Mouse (Mus musculus) lung, embryonic 16.5 days (tissue): ENCODE data around the gene Nif3l1. TPM values are rescaled to one million over a fixed set of nuclear protein-coding genes. Genes with fewer than 3 reads are reported as not detected.

Experiments
- ATAC-seq: fragments of 200-750 bp; cut with Nextera tagmentation; 2 replicates; pipeline ENCODE4 v1.8.0; 2017; ENCODE audit warnings: low read depth, mild to moderate bottlenecking, moderate library complexity
- H3K27ac ChIP-seq: fragments of 300-500 bp; sonication (generic); 2 replicates; pipeline ENCODE4 v1.5.1; 2014; ENCODE audit warnings: mild to moderate bottlenecking, control low read depth, low read length
- H3K27me3 ChIP-seq: fragments of 300-500 bp; sonication (generic); 2 replicates; pipeline ENCODE4 v1.6.1; 2014; ENCODE audit warnings: low read depth, low read length, mixed read lengths; ENCODE audit not compliant: control insufficient read depth, insufficient read depth
- H3K36me3 ChIP-seq: fragments of 300-500 bp; sonication (generic); 2 replicates; pipeline ENCODE4 v1.6.1; 2014; ENCODE audit warnings: low read length; ENCODE audit not compliant: control insufficient read depth, insufficient read depth
- H3K4me1 ChIP-seq: fragments of 300-500 bp; sonication (generic); replicated peaks from 2 replicates; pipeline ENCODE4 v1.6.1; 2014; ENCODE audit warnings: low read length, mixed read lengths; ENCODE audit not compliant: control insufficient read depth, insufficient read depth
- H3K4me2 ChIP-seq: fragments of 300-500 bp; sonication (generic); 2 replicates; pipeline ENCODE4 v1.6.1; 2014; ENCODE audit warnings: low read depth, low read length, control low read depth
- H3K4me3 ChIP-seq: fragments of 300-500 bp; sonication (generic); 2 replicates; pipeline ENCODE4 v1.5.1; 2014; ENCODE audit warnings: mild to moderate bottlenecking, low read length, control low read depth
- H3K9ac ChIP-seq: fragments of 300-500 bp; sonication (generic); 2 replicates; pipeline ENCODE4 v1.6.1; 2014; ENCODE audit warnings: low read length, control low read depth
- H3K9me3 ChIP-seq: fragments of 300-500 bp; sonication (generic); 2 replicates; pipeline ENCODE4 v1.6.1; 2016; ENCODE audit warnings: low read length; ENCODE audit not compliant: control insufficient read depth
- WGBS: fragments of 180-500 bp; shearing (Covaris S2); extraction: QIAGEN DNeasy Blood & Tissue Kit; methylation state at CpG from one replicate; pipeline ENCODE4 v1.1.7; 2014; 5-methylcytosine and 5-hydroxymethylcytosine counted together
- polyA plus RNA-seq: library from polyadenylated mRNA; unstranded; fragments of >200 nt; fragmentation: Nextera tagmentation; extraction: Ambion mirVana; gene quantifications from 2 replicates; pipeline ENCODE4 v1.2.1, GENCODE M21; 2015

Nif3l1 gene
- polyA plus RNA-seq, 1 experiment from 2014 or later, result 37.4 TPM

DNA sequence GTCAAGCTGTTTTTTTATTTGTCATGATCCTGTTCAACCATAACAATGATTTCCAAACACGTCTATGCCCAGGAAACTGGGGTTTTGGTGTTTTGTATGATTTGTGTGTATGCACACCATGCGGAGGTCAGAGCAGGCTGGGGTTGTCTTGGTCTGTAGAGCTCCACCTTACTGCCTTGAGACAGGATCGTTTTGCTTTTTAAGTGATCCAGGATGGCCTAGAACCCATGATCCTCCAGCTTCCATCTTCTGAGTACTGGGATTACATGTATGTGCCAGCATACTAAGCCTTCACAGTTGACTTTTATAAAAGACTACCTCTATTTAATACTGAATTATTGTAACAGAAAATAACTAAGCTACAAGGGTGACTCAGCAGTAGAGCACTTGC lies 34.8 kb upstream of the Nif3l1 start:
- no peaks in the 10 kb centered on the region for H3K27me3 ChIP-seq
- no peak for ATAC-seq
- H3K4me1 ChIP-seq, result no peaks in the 10 kb centered on the region
- H3K9ac ChIP-seq, result no peak overlapping the region
- H3K27ac ChIP-seq, result no peak overlapping the region
- H3K4me2 ChIP-seq, result no peak overlapping the region
- peaks cover 54% of the 10 kb centered on the region for H3K36me3 ChIP-seq
- no peaks in the 10 kb centered on the region for H3K9me3 ChIP-seq
- 66% methylated on average over 3 of the region's 3 CpGs for WGBS
- no peak overlapping the region for H3K4me3 ChIP-seq

DNA sequence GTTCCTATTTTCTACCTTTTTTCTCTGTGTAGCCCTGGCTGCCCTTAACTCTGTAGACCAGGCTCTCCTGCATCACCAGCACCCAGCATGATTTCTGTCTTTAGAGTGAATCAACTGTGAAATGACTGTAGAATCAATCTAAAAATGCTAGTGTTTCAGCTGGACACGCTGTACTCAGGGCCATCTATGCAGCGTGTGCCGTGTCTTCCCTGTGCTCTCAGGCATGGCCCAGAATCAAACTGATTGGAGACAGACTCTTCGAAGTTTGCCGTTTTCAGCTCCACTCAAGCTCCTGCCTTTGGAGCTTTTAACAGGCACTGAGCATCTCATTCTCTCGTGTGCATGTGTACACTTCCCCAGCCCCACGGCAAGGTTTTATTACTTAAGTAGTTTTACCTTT lies 34.2 kb upstream of the Nif3l1 start:
- 85% methylated on average over 7 of the region's 7 CpGs for WGBS

DNA sequence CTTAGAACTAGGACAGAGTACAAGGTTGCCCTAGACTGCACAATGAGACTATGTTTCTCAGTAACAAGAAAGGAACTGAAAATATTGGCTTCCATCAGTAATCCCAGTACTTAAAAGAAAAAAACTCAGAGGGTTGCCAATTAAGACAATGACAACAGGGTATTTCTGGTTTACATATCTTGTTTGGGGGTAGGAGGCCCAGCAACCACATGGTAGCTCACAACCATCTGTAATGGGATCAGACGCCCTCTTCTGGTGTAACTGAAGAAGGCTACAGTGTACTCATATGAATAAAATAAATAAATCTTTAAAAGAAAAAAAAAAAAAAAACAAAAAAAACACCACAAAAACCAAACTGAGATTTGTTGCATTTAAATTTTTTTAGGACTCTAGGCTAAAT lies 29.5 kb upstream of the Nif3l1 start:
- Histone ChIP-seq H3K27me3 (no peaks in the 10 kb centered on the region), H3K4me3 (no peak overlapping the region), H3K27ac (no peak overlapping the region), H3K4me2 (no peak overlapping the region), H3K9me3 (no peaks in the 10 kb centered on the region), H3K9ac (no peak overlapping the region), H3K4me1 (0 out of 2 replicates have a peak, but pooled peaks cover 2% of the 10 kb centered on the region), H3K36me3 (peaks cover 77% of the 10 kb centered on the region)
- ATAC-seq, result no peak
- 11% methylated on average over 1 of the region's 1 CpGs for WGBS

More for the DNA sequence above, 34.2 kb upstream of the Nif3l1 start:
- no peak overlapping the region for H3K9ac ChIP-seq
- H3K4me2 ChIP-seq, result no peak overlapping the region
- ATAC-seq, result no peak
- H3K4me3 ChIP-seq, result no peak overlapping the region
- H3K9me3 ChIP-seq, result no peaks in the 10 kb centered on the region
- H3K27ac ChIP-seq, result no peak overlapping the region
- no peaks in the 10 kb centered on the region for H3K27me3 ChIP-seq
- peaks cover 55% of the 10 kb centered on the region for H3K36me3 ChIP-seq
- H3K4me1 ChIP-seq, result no peaks in the 10 kb centered on the region

DNA sequence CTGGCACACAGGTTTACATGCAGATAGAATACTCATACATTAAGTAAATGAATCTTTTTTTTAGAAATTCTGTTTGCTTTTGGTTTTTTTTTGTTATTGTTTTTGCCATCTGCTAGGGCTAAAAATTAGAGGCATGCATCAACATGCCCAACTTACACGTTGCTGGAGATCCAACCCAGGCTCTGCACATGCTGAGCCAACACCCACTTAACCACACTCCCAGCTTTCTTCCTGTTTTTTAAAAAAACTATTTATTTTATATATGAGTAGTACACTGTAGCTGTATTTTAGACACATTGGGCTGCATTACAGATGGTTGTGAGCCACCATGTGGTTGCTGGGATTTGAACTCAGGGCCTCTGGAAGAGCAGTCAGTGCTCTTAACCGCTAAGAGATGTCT lies 28.9 kb upstream of the Nif3l1 start:
- Histone ChIP-seq H3K27ac (no peak overlapping the region), H3K36me3 (peaks cover 74% of the 10 kb centered on the region), H3K9ac (no peak overlapping the region), H3K27me3 (no peaks in the 10 kb centered on the region), H3K9me3 (no peaks in the 10 kb centered on the region), H3K4me1 (peaks cover 4% of the 10 kb centered on the region), H3K4me3 (no peak overlapping the region), H3K4me2 (no peak overlapping the region)
- WGBS, result 82% methylated on average over 2 of the region's 2 CpGs
- ATAC-seq, result no peak

DNA sequence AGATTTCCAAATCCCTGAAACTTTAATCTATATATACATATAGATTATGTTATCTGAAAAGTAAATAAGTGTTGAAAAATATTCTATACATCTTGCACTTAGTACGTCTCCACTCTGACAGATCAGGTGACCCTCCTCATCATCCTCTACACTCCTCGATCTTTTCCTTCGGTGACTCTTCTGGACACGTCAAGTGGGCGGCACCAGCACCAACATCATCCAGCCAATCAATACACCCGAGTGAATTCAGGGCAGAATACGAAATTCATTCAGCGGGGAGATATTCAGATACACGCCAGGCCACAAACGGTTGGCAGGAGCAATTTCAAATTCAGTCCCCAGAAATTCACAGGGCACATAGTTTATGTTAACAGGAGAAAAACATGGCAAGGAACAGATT lies 24.9 kb upstream of the Nif3l1 start:
- Histone ChIP-seq H3K27ac (no peak overlapping the region), H3K4me1 (peaks cover 19% of the 10 kb centered on the region), H3K27me3 (no peaks in the 10 kb centered on the region), H3K9me3 (no peaks in the 10 kb centered on the region), H3K36me3 (peaks cover 48% of the 10 kb centered on the region), H3K4me3 (no peak overlapping the region), H3K9ac (no peak overlapping the region), H3K4me2 (no peak overlapping the region)
- no peak for ATAC-seq
- WGBS, result 78% methylated on average over 10 of the region's 10 CpGs

DNA sequence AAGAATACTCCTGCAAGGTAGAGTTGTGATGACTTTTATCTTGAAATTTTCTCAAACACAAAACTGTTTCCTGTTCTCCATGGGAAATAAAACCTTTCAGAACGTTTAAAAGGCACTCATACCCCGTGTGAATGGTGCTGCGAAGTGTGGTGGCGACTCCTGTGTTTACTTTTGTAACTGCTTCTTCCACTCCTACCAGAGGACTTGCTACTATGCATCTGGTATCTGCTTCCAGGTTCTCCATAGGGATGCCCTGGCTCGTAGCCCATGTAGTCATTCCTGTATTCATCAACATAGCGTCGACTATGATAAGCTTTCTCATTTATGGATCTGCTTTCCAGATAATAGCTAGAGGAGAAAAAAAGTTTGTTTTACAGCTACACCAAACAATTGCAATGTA lies 24.0 kb upstream of the Nif3l1 start:
- Histone ChIP-seq H3K4me2 (0 out of 2 replicates have a peak overlapping the region, but pooled peaks have one; percentile 89), H3K4me1 (peaks cover 19% of the 10 kb centered on the region), H3K4me3 (peak overlapping the region; percentile 21; the same call in 1 of the 2 replicates), H3K36me3 (peaks cover 41% of the 10 kb centered on the region), H3K9ac (no peak overlapping the region), H3K27ac (no peak overlapping the region), H3K9me3 (no peaks in the 10 kb centered on the region), H3K27me3 (no peaks in the 10 kb centered on the region)
- ATAC-seq, result no peak
- 30% methylated on average over 7 of the region's 7 CpGs for WGBS

DNA sequence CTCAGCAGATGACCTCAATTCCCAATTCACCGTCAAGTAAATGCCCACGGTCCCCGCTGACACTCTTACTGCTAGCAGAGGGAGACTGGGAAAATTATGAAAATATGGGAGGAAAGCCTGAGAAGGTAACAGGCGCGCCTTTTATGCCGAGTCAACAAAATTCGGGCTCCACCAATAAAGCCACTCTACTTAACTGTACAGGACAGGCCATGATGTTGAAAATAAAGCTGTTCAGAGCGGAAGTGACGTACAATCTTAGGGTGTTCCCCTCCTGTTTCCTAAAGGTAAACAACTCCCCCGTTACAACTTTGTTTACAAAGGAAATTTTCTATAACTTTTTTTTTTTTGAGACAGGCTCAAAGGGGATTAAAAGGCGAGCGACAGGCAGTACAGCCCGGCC lies 22.1 kb upstream of the Nif3l1 start:
- Histone ChIP-seq H3K9me3 (no peaks in the 10 kb centered on the region), H3K36me3 (peaks cover 30% of the 10 kb centered on the region), H3K27ac (peak overlapping the region; percentile 99), H3K4me3 (peak overlapping the region; percentile 93), H3K27me3 (no peaks in the 10 kb centered on the region), H3K4me1 (peaks cover 17% of the 10 kb centered on the region), H3K9ac (peak overlapping the region; percentile 100), H3K4me2 (peak overlapping the region; percentile 89)
- ATAC-seq, result peak; percentile 68
- 1% methylated on average over 13 of the region's 13 CpGs for WGBS

DNA sequence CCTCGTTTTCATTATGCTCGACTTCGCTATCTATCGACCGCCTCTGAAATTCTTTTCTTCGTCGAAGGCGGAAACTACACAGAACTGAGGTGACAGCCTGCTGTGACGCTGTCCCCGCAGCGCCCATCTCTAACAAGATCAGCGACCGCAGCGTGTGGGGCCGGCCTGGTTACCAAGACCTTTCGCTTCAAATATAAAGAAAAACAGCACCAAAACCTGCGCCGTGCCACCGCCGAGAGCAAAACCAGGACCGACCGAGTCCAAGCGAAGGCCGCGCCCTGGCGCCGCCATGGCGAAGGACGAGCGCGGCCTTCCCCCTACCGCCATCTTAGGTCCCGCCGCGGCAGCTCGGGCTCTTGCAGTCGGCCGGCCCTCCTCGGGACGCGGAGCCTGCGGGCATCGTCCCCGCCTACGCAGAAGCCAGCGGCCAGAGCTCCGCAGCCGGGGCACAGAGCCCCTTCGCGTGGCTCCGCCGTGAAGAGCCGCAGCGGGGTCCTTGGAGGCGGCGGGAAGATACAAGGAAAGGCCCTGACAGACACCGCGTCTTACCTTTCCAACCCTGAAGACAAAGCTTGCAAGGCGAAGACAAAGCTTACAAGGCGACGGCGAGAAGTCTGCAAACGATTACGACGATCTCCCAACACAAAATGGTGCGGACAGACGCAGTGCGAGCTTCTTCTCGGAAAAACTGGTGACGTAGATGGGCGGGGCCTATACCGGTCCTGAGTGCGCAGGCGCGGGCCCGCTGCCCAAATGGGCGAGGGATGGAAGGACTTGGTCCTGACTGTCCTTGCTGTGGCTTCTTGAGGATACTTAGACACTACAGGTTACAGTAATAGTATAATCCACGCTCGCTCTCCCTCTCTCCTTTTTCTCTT lies 21.3 kb upstream of the Nif3l1 start, which contains the start of gene Clk1:
Gene Clk1 (minus strand): TSS at position 696 of the 878 bp plus-strand sequence.
- H3K9me3 ChIP-seq, result no peaks in the 10 kb centered on the region
- H3K27me3 ChIP-seq, result no peaks in the 10 kb centered on the region
- ATAC-seq, result peak; percentile 97
- H3K36me3 ChIP-seq, result peaks cover 23% of the 10 kb centered on the region
- peak within 1 kb of the TSS; percentile 93 for H3K4me3 ChIP-seq
- H3K4me2 ChIP-seq, result peak within 1 kb of the TSS; percentile 89
- H3K4me1 ChIP-seq, result peaks cover 17% of the 10 kb centered on the region
- peak within 1 kb of the TSS; percentile 99 for H3K27ac ChIP-seq
- H3K9ac ChIP-seq, result peak within 1 kb of the TSS; percentile 100
- WGBS, result under 1% methylated on average over 79 of the region's 79 CpGs

DNA sequence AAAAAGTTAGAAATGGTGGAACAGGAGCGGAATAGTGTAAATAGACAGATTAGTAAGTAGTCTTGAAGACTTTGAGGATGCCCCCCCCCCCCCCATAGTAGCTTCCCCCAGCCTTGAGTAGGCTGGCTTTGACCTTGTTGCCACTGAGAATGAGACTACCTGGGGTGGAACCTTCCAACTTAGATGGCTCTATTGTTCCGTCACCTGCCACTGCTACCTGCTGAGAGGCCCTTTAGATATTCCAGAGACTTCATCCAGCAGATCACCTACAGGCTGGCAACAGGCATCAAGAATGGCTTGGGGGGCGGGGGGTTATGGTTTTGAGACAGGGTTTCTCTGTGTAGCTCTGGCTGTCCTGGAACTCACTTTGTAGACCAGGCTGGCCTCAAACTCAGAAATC lies 20.4 kb upstream of the Nif3l1 start:
- Histone ChIP-seq H3K4me2 (no peak overlapping the region), H3K9ac (no peak overlapping the region), H3K4me1 (peaks cover 17% of the 10 kb centered on the region), H3K27me3 (no peaks in the 10 kb centered on the region), H3K4me3 (no peak overlapping the region), H3K27ac (no peak overlapping the region), H3K9me3 (no peaks in the 10 kb centered on the region), H3K36me3 (peaks cover 15% of the 10 kb centered on the region)
- no peak for ATAC-seq
- WGBS, result 77% methylated on average over 3 of the region's 3 CpGs
